Mouse (Mus musculus) hindbrain, embryonic 11.5 days (tissue): Measurements from ENCODE around the gene Wfdc1. TPM values are rescaled to one million over a fixed set of nuclear protein-coding genes. Genes with fewer than 3 reads are reported as not detected.
A peak's percentile ranks its signal among the peaks of the same experiment; 100 is the strongest.

ENCODE experiments used
- ATAC-seq: fragments of 200-750 bp; cut with Nextera tagmentation; 2 replicates; pipeline ENCODE4 v1.8.0; 2017; ENCODE audit warnings: mild to moderate bottlenecking, moderate TSS enrichment, moderate library complexity; ENCODE audit not compliant: low FRiP score
- DNase-seq: peaks from one replicate; pipeline ENCODE4 v3.0.0-alpha.2; 2015; ENCODE audit warnings: low spot score
- H3K27ac ChIP-seq: fragments of 300-500 bp; sonication (generic); 2 replicates; pipeline ENCODE4 v1.5.1; 2014; ENCODE audit warnings: mild to moderate bottlenecking, low read depth, low read length
- H3K27me3 ChIP-seq: fragments of 300-500 bp; sonication (generic); 2 replicates; pipeline ENCODE4 v1.6.1; 2014; ENCODE audit warnings: mild to moderate bottlenecking, low read length, moderate library complexity, mixed read lengths; ENCODE audit not compliant: control insufficient read depth, insufficient read depth
- H3K36me3 ChIP-seq: fragments of 300-500 bp; sonication (generic); 2 replicates; pipeline ENCODE4 v1.6.1; 2014; ENCODE audit warnings: mild to moderate bottlenecking, low read length, moderate library complexity, mixed read lengths; ENCODE audit not compliant: control insufficient read depth, insufficient read depth
- H3K4me1 ChIP-seq: fragments of 300-500 bp; sonication (generic); replicated peaks from 2 replicates; pipeline ENCODE4 v1.6.1; 2014; ENCODE audit warnings: low read length, mixed read lengths; ENCODE audit not compliant: control insufficient read depth, insufficient read depth
- H3K4me2 ChIP-seq: fragments of 300-500 bp; sonication (generic); replicated peaks from 2 replicates; pipeline ENCODE4 v1.6.1; 2014; ENCODE audit warnings: mild to moderate bottlenecking, low read depth, low read length
- H3K4me3 ChIP-seq: fragments of 300-500 bp; sonication (generic); 2 replicates; pipeline ENCODE4 v1.5.1; 2014; ENCODE audit warnings: low read depth, low read length
- H3K9ac ChIP-seq: fragments of 300-500 bp; sonication (generic); 2 replicates; pipeline ENCODE4 v1.6.1; 2014; ENCODE audit warnings: low read depth, low read length
- H3K9me3 ChIP-seq: fragments of 300-500 bp; sonication (generic); 2 replicates; pipeline ENCODE4 v1.6.1; 2016; ENCODE audit warnings: low read length; ENCODE audit not compliant: control insufficient read depth
- WGBS: fragments of 180-500 bp; shearing (Covaris S2); extraction: QIAGEN DNeasy Blood & Tissue Kit; methylation state at CpG from one replicate; pipeline ENCODE4 v1.1.7; 2014; 5-methylcytosine and 5-hydroxymethylcytosine counted together
- polyA plus RNA-seq: library from polyadenylated mRNA; unstranded; fragments of >200 nt; fragmentation: Nextera tagmentation; extraction: Ambion mirVana; gene quantifications from 2 replicates; pipeline ENCODE4 v1.2.1, GENCODE M21; 2014

Wfdc1 gene
- polyA plus RNA-seq, 1 experiment from 2014 or later: 3.6 TPM

DNA sequence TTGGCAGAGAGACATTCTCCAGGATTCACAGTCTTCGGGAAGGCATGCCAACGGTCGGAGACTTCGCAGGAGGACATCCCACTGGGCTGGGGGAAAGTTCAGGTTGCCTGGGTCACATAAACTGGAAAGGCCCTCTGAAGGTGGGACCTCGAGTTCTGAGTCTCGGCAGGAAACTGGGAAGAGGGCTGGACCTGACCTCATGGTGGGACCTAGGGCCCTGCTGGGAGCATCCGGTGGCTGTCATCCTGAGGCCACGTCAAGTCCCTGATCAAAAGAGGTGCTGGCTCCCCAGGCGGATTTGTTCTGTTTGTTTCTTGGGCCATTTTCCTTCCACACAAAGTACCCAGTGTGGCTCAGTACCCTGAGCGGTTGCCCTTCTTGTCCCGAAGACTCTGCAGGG lies 2.7 kb upstream of the Wfdc1 start:
- Histone ChIP-seq H3K36me3 (no peaks in the 10 kb centered on the region), H3K9ac (no peak overlapping the region), H3K27me3 (no peaks in the 10 kb centered on the region; the same call in 1 of the 2 replicates), H3K4me1 (peaks cover 4% of the 10 kb centered on the region; the same call in 1 of the 2 replicates), H3K4me3 (no peak overlapping the region), H3K27ac (no peak overlapping the region), H3K4me2 (no peak overlapping the region), H3K9me3 (no peaks in the 10 kb centered on the region)
- no peak for DNase-seq
- 42% methylated on average over 11 of the region's 11 CpGs for WGBS
- ATAC-seq: no peak

DNA sequence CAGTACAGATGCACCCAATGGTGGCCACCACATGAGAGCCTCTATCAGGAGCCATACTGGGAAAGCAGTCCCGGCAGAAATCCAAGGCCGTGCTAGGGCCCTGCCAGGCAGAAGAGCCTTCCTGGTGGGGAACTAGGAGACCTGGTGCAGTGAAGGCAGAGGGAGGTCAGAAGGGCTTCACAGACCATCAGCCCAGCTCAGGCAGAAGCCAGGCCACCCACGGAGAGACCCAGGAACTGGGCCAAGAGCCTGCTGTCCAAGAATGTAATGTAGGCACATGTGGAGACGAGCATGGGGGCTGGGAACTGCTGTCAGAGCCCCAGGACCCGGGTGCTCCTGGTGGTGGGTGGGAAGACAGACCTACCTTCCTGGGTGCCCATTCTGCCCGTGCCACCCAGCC lies 895 bp upstream of the Wfdc1 start:
- no peak overlapping the region for H3K27ac ChIP-seq
- H3K9me3 ChIP-seq: no peaks in the 10 kb centered on the region
- H3K4me1 ChIP-seq: peaks cover 4% of the 10 kb centered on the region; the same call in 1 of the 2 replicates
- WGBS: 71% methylated on average over 6 of the region's 6 CpGs
- H3K4me2 ChIP-seq: no peak overlapping the region
- no peaks in the 10 kb centered on the region for H3K36me3 ChIP-seq
- no peak overlapping the region for H3K9ac ChIP-seq
- H3K4me3 ChIP-seq: no peak overlapping the region
- ATAC-seq (no peak), DNase-seq (no peak)
- H3K27me3 ChIP-seq: no peaks in the 10 kb centered on the region; the same call in 1 of the 2 replicates

DNA sequence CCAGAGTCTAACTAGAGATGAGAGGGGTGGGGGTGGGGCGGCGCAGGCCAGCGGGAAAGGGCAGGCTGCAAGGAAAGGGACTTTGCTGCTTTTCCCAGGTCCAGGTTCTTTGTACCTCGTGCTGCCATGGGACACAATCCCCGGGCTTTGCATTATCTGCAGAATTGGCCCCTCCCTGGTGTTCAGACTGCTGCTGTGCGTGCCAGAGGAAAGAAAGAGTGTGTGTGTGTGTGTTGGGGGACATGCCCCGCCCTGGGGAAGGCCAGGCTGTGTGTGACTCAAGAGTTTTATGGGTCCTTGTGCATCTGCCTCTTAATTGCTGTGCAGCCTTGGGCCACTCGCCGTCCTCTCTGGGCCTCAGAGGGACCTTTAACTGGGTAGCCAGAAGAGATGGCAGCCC lies 2.3 kb downstream of the Wfdc1 start:
- H3K4me2 ChIP-seq: no peak overlapping the region

DNA sequence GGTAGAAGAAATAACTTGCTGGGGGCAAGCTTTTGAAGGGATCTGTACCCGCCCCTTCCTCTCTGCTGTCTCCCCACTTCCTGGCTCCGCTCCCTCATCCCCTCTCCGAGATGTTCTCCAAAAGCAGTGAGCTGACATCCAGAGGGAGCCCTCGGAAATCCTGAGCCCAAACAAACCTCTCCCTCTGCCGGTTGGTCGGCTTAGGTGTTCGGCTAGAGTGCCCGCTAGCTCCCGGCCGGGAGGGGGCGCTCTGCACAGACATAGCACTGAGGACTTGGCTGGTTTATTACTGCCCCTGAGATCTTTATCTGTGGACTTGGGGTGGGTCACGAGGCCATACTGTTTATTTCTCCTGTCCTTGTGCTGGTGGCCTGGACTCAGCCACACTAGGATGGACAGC lies 3.1 kb downstream of the Wfdc1 start:
- Histone ChIP-seq H3K4me2 (no peak overlapping the region), H3K27me3 (no peaks in the 10 kb centered on the region; the same call in 1 of the 2 replicates), H3K4me1 (no peaks in the 10 kb centered on the region), H3K9ac (no peak overlapping the region), H3K36me3 (no peaks in the 10 kb centered on the region), H3K9me3 (no peaks in the 10 kb centered on the region), H3K27ac (no peak overlapping the region), H3K4me3 (no peak overlapping the region)
- 60% methylated on average over 12 of the region's 12 CpGs for WGBS
- ATAC-seq (no peak), DNase-seq (no peak)

More for the DNA sequence above, 2.3 kb downstream of the Wfdc1 start:
- WGBS: 62% methylated on average over 9 of the region's 9 CpGs
- ATAC-seq: no peak
- no peaks in the 10 kb centered on the region for H3K9me3 ChIP-seq
- no peak overlapping the region for H3K27ac ChIP-seq
- no peak overlapping the region for H3K9ac ChIP-seq
- H3K36me3 ChIP-seq: no peaks in the 10 kb centered on the region
- no peaks in the 10 kb centered on the region; the same call in 1 of the 2 replicates for H3K27me3 ChIP-seq
- no peak for DNase-seq
- no peak overlapping the region for H3K4me3 ChIP-seq
- no peaks in the 10 kb centered on the region for H3K4me1 ChIP-seq

DNA sequence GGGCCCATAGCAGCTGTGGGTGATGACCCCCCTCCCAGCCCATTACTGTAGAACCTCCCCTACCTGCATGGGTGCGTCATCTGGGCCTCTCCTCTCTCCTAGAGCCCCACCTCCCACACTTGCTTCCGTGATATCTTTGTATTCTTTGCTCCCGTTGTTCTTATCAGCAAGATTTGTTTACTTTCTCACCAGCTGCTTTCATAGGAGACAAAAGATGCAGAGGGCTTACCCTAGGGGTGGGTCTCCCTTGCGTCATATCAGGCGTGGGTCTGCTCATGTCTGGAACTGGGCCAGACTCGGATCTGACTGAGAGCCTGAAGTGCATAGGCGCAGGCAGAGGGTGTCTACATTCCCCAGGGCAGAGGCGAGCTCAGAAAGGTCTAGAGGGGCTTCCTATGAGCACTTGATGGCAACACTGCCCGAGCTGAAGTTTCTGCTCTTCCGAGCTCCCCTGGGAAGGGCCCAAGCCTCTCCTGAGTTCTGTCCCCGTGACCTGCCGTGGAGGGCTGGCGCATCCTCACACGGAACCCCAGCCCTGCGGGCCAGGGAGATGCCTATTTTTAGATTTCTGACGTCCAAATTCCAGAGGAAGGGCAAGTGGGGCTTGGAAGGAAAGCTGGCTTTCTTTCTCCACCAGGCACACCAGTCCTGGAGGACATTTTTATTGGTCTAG lies 4.4 kb downstream of the Wfdc1 start:
- H3K36me3 ChIP-seq: no peaks in the 10 kb centered on the region
- whole genome bisulfite sequencing: 63% methylated on average over 16 of the region's 16 CpGs
- H3K27ac ChIP-seq: no peak overlapping the region
- no peak overlapping the region for H3K4me2 ChIP-seq
- no peak overlapping the region for H3K4me3 ChIP-seq
- no peaks in the 10 kb centered on the region for H3K27me3 ChIP-seq
- H3K9me3 ChIP-seq: no peaks in the 10 kb centered on the region
- no peak overlapping the region for H3K9ac ChIP-seq
- H3K4me1 ChIP-seq: no peaks in the 10 kb centered on the region
- ATAC-seq: no peak
- no peak for DNase-seq

DNA sequence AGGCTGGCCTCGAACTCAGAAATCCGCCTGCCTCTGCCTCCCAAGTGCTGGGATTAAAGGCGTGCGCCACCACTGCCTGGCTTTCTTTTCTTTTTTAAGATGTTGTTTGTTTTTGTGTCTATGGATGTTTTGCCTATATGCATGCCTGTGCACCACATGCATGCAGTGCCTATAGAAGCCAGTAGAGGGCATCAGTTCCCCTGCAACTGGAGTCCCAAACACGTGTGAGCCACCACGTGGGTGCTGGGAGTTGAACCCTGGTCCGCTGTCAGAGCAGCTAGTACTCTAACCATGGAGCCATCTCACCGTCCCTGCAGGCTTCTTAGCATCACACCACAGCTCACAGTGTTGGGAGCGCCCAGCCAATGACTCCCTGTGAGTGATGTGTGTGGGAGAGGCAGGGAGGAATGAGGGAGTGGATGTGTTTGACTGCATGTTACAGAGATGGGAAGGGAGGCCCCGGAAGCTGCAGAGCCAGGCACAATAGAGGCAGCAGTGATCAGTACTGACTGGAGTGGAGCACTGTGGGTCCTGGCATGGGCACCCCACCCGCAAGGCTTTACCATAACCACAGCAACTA lies 7.9 kb downstream of the Wfdc1 start:
- Histone ChIP-seq H3K27ac (no peak overlapping the region), H3K4me3 (no peak overlapping the region), H3K9me3 (no peaks in the 10 kb centered on the region), H3K27me3 (no peaks in the 10 kb centered on the region), H3K4me2 (no peak overlapping the region), H3K9ac (no peak overlapping the region), H3K4me1 (no peaks in the 10 kb centered on the region), H3K36me3 (no peaks in the 10 kb centered on the region)
- no peak for DNase-seq
- no peak for ATAC-seq
- WGBS: 77% methylated on average over 9 of the region's 11 CpGs

DNA sequence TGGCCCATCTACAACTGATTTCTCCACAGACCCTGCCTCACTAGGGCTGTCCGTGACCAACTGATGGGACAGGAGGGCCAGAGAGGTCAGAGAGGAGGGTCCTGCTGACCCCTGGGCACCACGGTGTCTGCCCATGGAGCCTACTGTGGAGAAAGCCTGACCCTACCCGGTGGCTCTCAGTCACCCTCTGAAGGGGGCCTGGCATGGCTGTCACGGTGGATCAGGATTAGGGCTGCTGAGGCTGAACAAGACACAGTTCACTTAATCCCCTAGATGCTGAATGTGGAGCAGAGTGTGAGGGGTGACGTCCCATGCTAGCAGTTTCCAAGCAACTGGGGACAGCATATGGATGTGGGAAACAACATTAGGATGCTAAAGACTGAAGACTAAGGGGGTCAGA lies 9.3 kb downstream of the Wfdc1 start:
- H3K4me2 ChIP-seq: no peak overlapping the region
- no peak overlapping the region for H3K4me3 ChIP-seq
- H3K9ac ChIP-seq: no peak overlapping the region
- DNase-seq: no peak
- 72% methylated on average over 5 of the region's 5 CpGs for WGBS
- no peak for ATAC-seq
- no peaks in the 10 kb centered on the region for H3K4me1 ChIP-seq
- no peaks in the 10 kb centered on the region for H3K36me3 ChIP-seq
- H3K9me3 ChIP-seq: no peaks in the 10 kb centered on the region
- H3K27ac ChIP-seq: no peak overlapping the region
- no peaks in the 10 kb centered on the region for H3K27me3 ChIP-seq

DNA sequence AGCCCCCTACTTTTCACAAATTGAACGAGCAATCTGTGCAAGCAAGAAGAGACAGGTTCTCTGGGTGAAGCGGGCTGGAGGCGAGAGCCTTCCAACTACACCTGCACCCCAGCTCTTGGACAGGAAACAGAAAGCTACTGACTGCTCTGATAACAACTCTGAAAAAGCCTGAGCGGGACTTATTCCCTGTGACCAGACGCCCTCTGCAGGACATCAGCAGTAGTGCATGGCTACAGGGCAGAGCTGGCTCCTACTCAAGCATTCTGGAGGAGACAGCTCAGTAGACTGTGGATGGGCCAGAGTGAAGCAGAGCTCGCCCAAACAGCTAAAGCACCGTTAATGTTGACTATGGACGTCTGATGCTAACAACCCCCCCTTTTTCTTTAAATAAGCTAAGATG lies 10.2 kb downstream of the Wfdc1 start:
- peak; percentile 94 for DNase-seq
- no peaks in the 10 kb centered on the region for H3K27me3 ChIP-seq
- H3K9ac ChIP-seq: no peak overlapping the region
- H3K4me1 ChIP-seq: no peaks in the 10 kb centered on the region
- no peak overlapping the region for H3K4me3 ChIP-seq
- no peak overlapping the region for H3K27ac ChIP-seq
- H3K9me3 ChIP-seq: no peaks in the 10 kb centered on the region
- 29% methylated on average over 8 of the region's 8 CpGs for WGBS
- ATAC-seq: no peak
- no peaks in the 10 kb centered on the region for H3K36me3 ChIP-seq
- H3K4me2 ChIP-seq: no peak overlapping the region
